Mouse (Mus musculus): Measurements from ENCODE around the gene Neu1. TPM values are rescaled to one million over a fixed set of nuclear protein-coding genes. Genes with fewer than 3 reads are reported as not detected.
A peak's percentile ranks its signal among the peaks of the same experiment; 100 is the strongest.
"Not testable (repeated sequence)": the region's sequence is repeated elsewhere in the genome, so short reads cannot be mapped to it uniquely, and the experiment has no call there.

Gene Neu1
- polyA plus RNA-seq, 1 experiment from 2014 or later = 16.0 TPM

DNA sequence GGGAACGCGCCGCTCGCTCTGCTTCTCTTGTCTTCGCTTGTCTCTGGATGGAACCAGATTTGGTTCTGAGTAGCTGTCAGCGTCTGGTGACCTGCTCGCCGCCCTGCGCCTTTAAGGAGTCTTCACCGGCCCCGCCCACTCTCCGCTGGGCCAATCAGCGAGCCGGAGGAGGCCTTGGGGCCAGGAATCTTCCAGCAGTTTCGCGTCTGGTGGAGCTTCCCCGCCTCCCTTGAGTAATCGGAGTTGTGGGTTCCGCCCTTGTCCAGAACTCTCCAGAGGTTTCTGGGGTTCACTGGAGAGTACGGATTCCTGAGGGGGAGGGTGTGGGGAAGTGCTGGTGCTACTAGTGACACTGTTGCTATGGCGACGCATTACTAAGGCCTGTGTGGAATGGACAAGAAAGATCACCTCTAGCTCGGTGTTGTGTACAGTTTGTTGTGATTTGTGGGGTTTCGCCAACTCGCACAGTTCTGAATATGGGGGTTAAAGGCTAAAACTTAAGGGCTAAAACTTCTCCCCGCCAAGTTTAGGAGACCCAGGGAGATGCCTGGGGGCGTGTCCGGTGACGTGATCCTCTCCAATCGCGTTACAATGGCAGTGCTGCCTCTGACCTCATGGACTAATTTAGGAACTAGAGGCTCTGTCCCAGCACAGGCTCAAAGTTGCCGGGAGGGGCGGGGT is 41.2 kb downstream of the Neu1 start, which contains the start of the genes Hspa1a and Hspa1l:
Gene Hspa1a, minus strand, starts transcription at position 88 of the 681 bp plus-strand sequence.
Gene Hspa1l, plus strand, starts transcription at position 635 of the 681 bp plus-strand sequence.
- peak within 1 kb of the TSS; percentile 18 for H3K9ac ChIP-seq (ENCODE audit: low read depth, low read length)
- under 1% methylated on average over 25 of the region's 33 CpGs for WGBS (ENCODE audit: insufficient replicate concordance)
- peak within 1 kb of the TSS; percentile 81 for H3K27ac ChIP-seq (ENCODE audit: low read depth, low read length)

GRCm38 (mm10) chr17:34975581-34976492 is 44.8 kb downstream of the Neu1 start:
- 67% methylated on average over 3 of the region's 3 CpGs for WGBS (ENCODE audit: insufficient replicate concordance)
- no peak overlapping the region for H3K27ac ChIP-seq (ENCODE audit: low read depth, low read length)
- ATAC-seq (replicated peaks; ENCODE audit: insufficient number of reproducible peaks, low FRiP score, low TSS enrichment) = no peak
- no peaks in the 10 kb centered on the region for H3K9me3 ChIP-seq (replicated peaks; ENCODE audit: control insufficient read depth, low read length)
- no peaks in the 10 kb centered on the region for H3K27me3 ChIP-seq (ENCODE audit: control insufficient read depth, insufficient read depth, low read length)
- no peak overlapping the region for H3K9ac ChIP-seq (ENCODE audit: low read depth, low read length)
- H3K4me3 ChIP-seq (ENCODE audit: low read depth, low read length) = no peak overlapping the region
- H3K36me3 ChIP-seq (ENCODE audit: control insufficient read depth, insufficient read depth, low read length) = no peaks in the 10 kb centered on the region
- H3K4me1 ChIP-seq (ENCODE audit: control insufficient read depth, insufficient read depth, low read length) = peaks cover 2% of the 10 kb centered on the region
- H3K4me2 ChIP-seq = no peak overlapping the region

More for the DNA sequence above, 41.2 kb downstream of the Neu1 start, which contains the start of the genes Hspa1a and Hspa1l:
- H3K9me3 ChIP-seq (replicated peaks; ENCODE audit: control insufficient read depth, low read length); H3K4me1 ChIP-seq (ENCODE audit: control insufficient read depth, insufficient read depth, low read length); H3K36me3 ChIP-seq (ENCODE audit: control insufficient read depth, insufficient read depth, low read length): not testable (repeated sequence)
- peaks cover 24% of the 10 kb centered on the region for H3K27me3 ChIP-seq (ENCODE audit: control insufficient read depth, insufficient read depth, low read length)
- H3K4me3 ChIP-seq (ENCODE audit: low read depth, low read length) = peak within 1 kb of the TSS; percentile 45
- peak within 1 kb of the TSS; percentile 86 for H3K4me2 ChIP-seq
- peak; percentile 84 for ATAC-seq (replicated peaks; ENCODE audit: insufficient number of reproducible peaks, low FRiP score, low TSS enrichment)

GRCm38 (mm10) chr17:34977000-34977399 is 45.9 kb downstream of the Neu1 start:
- no peak overlapping the region for H3K27ac ChIP-seq (ENCODE audit: low read depth, low read length)
- no peaks in the 10 kb centered on the region for H3K36me3 ChIP-seq (ENCODE audit: control insufficient read depth, insufficient read depth, low read length)
- H3K4me3 ChIP-seq (ENCODE audit: low read depth, low read length) = no peak overlapping the region
- peaks cover 4% of the 10 kb centered on the region for H3K4me1 ChIP-seq (ENCODE audit: control insufficient read depth, insufficient read depth, low read length)
- 88% methylated on average over 20 of the region's 20 CpGs for whole genome bisulfite sequencing (ENCODE audit: insufficient replicate concordance)
- H3K9ac ChIP-seq (ENCODE audit: low read depth, low read length) = no peak overlapping the region
- no peaks in the 10 kb centered on the region for H3K27me3 ChIP-seq (ENCODE audit: control insufficient read depth, insufficient read depth, low read length)
- ATAC-seq (replicated peaks; ENCODE audit: insufficient number of reproducible peaks, low FRiP score, low TSS enrichment) = no peak
- no peaks in the 10 kb centered on the region for H3K9me3 ChIP-seq (replicated peaks; ENCODE audit: control insufficient read depth, low read length)
- H3K4me2 ChIP-seq = no peak overlapping the region

DNA sequence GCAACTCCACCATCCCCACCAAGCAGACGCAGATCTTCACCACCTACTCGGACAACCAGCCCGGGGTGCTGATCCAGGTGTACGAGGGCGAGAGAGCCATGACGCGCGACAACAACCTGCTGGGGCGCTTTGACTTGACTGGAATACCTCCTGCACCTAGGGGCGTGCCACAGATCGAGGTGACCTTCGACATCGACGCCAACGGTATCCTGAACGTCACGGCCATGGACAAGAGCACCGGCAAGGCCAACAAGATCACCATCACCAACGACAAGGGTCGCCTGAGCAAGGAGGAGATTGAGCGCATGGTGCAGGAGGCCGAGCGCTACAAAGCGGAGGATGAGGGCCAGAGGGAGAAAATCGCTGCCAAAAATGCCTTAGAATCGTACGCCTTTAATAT is 47.2 kb downstream of the Neu1 start:
- Histone ChIP-seq H3K9ac (ENCODE audit: low read depth, low read length) (no peak overlapping the region), H3K36me3 (ENCODE audit: control insufficient read depth, insufficient read depth, low read length) (no peaks in the 10 kb centered on the region), H3K4me1 (ENCODE audit: control insufficient read depth, insufficient read depth, low read length) (peaks cover 9% of the 10 kb centered on the region), H3K9me3 (replicated peaks; ENCODE audit: control insufficient read depth, low read length) (no peaks in the 10 kb centered on the region), H3K4me2 (no peak overlapping the region), H3K27ac (ENCODE audit: low read depth, low read length) (no peak overlapping the region), H3K4me3 (ENCODE audit: low read depth, low read length) (no peak overlapping the region), H3K27me3 (ENCODE audit: control insufficient read depth, insufficient read depth, low read length) (no peaks in the 10 kb centered on the region)
- WGBS (ENCODE audit: insufficient replicate concordance) = 81% methylated on average over 27 of the region's 27 CpGs
- ATAC-seq (replicated peaks; ENCODE audit: insufficient number of reproducible peaks, low FRiP score, low TSS enrichment) = no peak

DNA sequence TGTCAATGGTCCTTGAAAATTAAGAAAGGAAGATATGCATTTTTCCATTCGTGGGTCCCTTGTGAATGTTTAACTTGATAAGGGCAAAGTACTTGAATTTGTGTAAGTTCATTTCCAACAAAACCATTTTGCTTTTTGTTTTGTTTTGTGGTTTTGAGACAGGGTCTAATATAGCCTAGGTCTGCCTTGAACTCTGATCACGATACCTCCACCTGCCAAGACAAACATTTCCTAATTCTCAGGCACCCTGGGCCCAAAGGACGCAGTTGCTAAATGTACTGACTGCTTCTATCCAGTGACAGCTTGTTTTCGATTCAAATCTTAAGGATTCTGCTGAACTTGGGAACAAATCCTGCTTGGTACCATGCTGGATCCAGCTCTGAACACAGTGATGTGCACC is 48.6 kb downstream of the Neu1 start:
- Histone ChIP-seq H3K9ac (ENCODE audit: low read depth, low read length) (no peak overlapping the region), H3K4me1 (ENCODE audit: control insufficient read depth, insufficient read depth, low read length) (peaks cover 9% of the 10 kb centered on the region), H3K4me3 (ENCODE audit: low read depth, low read length) (no peak overlapping the region), H3K4me2 (no peak overlapping the region), H3K36me3 (ENCODE audit: control insufficient read depth, insufficient read depth, low read length) (no peaks in the 10 kb centered on the region), H3K27ac (ENCODE audit: low read depth, low read length) (no peak overlapping the region), H3K27me3 (ENCODE audit: control insufficient read depth, insufficient read depth, low read length) (no peaks in the 10 kb centered on the region), H3K9me3 (replicated peaks; ENCODE audit: control insufficient read depth, low read length) (no peaks in the 10 kb centered on the region)
- ATAC-seq (replicated peaks; ENCODE audit: insufficient number of reproducible peaks, low FRiP score, low TSS enrichment) = no peak
- 84% methylated on average over 4 of the region's 4 CpGs for WGBS (ENCODE audit: insufficient replicate concordance)

GRCm38 (mm10) chr17:34980655-34981054 is 49.6 kb downstream of the Neu1 start:
- peak overlapping the region; percentile 97 for H3K9ac ChIP-seq (ENCODE audit: low read depth, low read length)
- no peak for ATAC-seq (replicated peaks; ENCODE audit: insufficient number of reproducible peaks, low FRiP score, low TSS enrichment)
- H3K4me2 ChIP-seq = peak overlapping the region; percentile 67
- no peaks in the 10 kb centered on the region for H3K9me3 ChIP-seq (replicated peaks; ENCODE audit: control insufficient read depth, low read length)
- H3K4me3 ChIP-seq (ENCODE audit: low read depth, low read length) = peak overlapping the region; percentile 85
- peaks cover 7% of the 10 kb centered on the region; the same call in 1 of the 2 replicates for H3K36me3 ChIP-seq (ENCODE audit: control insufficient read depth, insufficient read depth, low read length)
- H3K27ac ChIP-seq (ENCODE audit: low read depth, low read length) = no peak overlapping the region; the same call in 1 of the 2 replicates
- no peaks in the 10 kb centered on the region for H3K27me3 ChIP-seq (ENCODE audit: control insufficient read depth, insufficient read depth, low read length)
- peaks cover 9% of the 10 kb centered on the region for H3K4me1 ChIP-seq (ENCODE audit: control insufficient read depth, insufficient read depth, low read length)
- WGBS (ENCODE audit: insufficient replicate concordance) = 19% methylated on average over 2 of the region's 2 CpGs

DNA sequence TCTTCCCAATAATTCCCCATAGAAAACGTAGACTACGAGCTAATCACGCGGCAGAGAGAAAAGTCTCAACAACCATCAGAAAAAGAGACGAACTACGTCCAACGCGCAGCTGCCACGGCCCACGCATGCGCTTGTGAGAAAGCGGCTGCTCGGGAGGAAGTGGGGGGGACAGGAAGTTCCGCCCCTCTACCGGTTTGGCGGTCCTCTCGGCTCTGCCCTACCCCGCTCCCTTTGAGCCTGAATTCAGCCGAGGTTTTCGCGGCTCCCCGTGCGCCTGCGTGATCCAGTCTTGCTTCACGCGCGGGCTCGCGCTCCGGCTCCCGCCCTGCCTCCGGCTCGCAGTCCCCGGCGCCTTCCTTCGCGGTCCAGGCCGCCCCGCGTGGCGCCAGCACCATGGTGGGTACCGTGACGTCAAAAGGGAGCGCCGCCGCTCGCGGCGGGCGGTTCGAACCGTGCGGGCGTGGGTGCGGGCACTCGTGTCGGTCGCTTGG is 50.7 kb downstream of the Neu1 start, which contains the start of gene Lsm2:
Gene Lsm2, plus strand, starts transcription at position 173 of the 491 bp plus-strand sequence.
- Histone ChIP-seq H3K27ac (ENCODE audit: low read depth, low read length) (peak within 1 kb of the TSS; percentile 97), H3K4me2 (peak within 1 kb of the TSS; percentile 67), H3K9me3 (replicated peaks; ENCODE audit: control insufficient read depth, low read length) (no peaks in the 10 kb centered on the region), H3K4me3 (ENCODE audit: low read depth, low read length) (peak within 1 kb of the TSS; percentile 85), H3K9ac (ENCODE audit: low read depth, low read length) (peak within 1 kb of the TSS; percentile 97), H3K27me3 (ENCODE audit: control insufficient read depth, insufficient read depth, low read length) (no peaks in the 10 kb centered on the region), H3K36me3 (ENCODE audit: control insufficient read depth, insufficient read depth, low read length) (peaks cover 16% of the 10 kb centered on the region), H3K4me1 (ENCODE audit: control insufficient read depth, insufficient read depth, low read length) (peaks cover 9% of the 10 kb centered on the region)
- WGBS (ENCODE audit: insufficient replicate concordance) = under 1% methylated on average over 58 of the region's 58 CpGs
- peak; percentile 87 for ATAC-seq (replicated peaks; ENCODE audit: insufficient number of reproducible peaks, low FRiP score, low TSS enrichment)

DNA sequence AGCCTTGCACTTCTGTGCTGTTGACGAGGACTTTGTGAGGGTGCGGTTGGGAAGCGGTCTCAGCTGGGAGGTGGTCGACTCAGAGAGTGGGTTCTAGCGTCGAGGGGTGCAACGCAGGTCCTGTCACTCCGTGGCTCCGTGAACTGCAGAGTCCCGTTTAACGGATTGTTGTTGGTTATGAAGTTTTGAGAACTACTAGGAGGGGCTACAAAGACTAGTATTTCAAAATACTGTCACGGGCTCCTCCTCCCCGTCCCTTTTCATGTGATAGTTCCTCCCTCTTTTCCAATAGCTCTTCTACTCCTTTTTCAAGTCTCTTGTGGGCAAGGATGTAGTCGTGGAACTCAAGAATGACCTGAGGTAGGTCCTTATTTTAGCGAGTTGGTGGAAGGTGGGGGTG is 51.3 kb downstream of the Neu1 start:
- Histone ChIP-seq H3K9ac (ENCODE audit: low read depth, low read length) (peak overlapping the region; percentile 97), H3K4me2 (peak overlapping the region; percentile 67), H3K27ac (ENCODE audit: low read depth, low read length) (peak overlapping the region; percentile 97), H3K4me1 (ENCODE audit: control insufficient read depth, insufficient read depth, low read length) (peaks cover 9% of the 10 kb centered on the region), H3K36me3 (ENCODE audit: control insufficient read depth, insufficient read depth, low read length) (peaks cover 17% of the 10 kb centered on the region), H3K4me3 (ENCODE audit: low read depth, low read length) (peak overlapping the region; percentile 85), H3K27me3 (ENCODE audit: control insufficient read depth, insufficient read depth, low read length) (no peaks in the 10 kb centered on the region), H3K9me3 (replicated peaks; ENCODE audit: control insufficient read depth, low read length) (no peaks in the 10 kb centered on the region)
- ATAC-seq (replicated peaks; ENCODE audit: insufficient number of reproducible peaks, low FRiP score, low TSS enrichment) = no peak; the same call in 1 of the 2 replicates
- 0% methylated on average over 15 of the region's 15 CpGs for WGBS (ENCODE audit: insufficient replicate concordance)

Measured in heart, embryonic 11.5 days (tissue).